In the genomic region with DNA sequence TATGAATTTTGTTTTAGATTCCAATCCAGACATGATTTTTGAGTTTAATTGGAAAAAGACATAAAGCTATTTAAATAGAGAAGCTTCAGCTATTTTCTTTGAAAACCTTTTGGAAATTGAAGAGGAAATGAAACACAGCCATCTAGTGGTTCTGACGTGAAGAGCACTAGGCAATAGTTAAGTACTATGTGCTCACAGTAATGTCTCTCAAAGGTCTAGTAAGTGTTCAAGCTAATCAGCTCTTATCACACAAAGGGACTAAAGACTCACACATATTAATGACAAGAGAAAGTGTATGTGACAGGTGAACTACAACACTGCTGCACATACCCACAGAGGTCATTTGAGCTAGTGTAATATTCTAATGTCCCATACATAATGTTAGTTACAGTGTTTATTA, we compare ENCODE assay signal across 11 mouse cellular contexts. TPM values are rescaled to one million over a fixed set of nuclear protein-coding genes. Genes with fewer than 3 reads are reported as not detected.
A peak's percentile ranks its signal among the peaks of the same experiment; 100 is the strongest.
DNase-seq lines count a peak whose midpoint lies in the region; ATAC-seq and TF ChIP-seq lines count a peak whose summit lies in the region.
"Had no signal": no experiment of that assay in that cellular context is flagged by ENCODE, and none has a peak within 500 bp of the region (broad histone marks: within the 10 kb centered on the region; RNA-seq: fewer than 3 reads in every experiment).

No protein-coding gene starts in this region.

- WGBS in lung, embryonic 14.5 days, result 9% methylated on average over 1 of the region's 1 CpGs
- WGBS in lung, adult 2 months, result 13% methylated on average over 1 of the region's 1 CpGs

- intact Hi-C loops in gastrocnemius, adult 2 months (cut with DNase I), result no loop called here

- H3K27me3 ChIP-seq in lung, embryonic 14.5 days (ENCODE audit: insufficient read depth, low read length), result no peaks in the 10 kb centered on the region

- H3K27ac ChIP-seq in gastrocnemius, adult 2 months, result no peak overlapping the region
- H3K27ac ChIP-seq in lung, embryonic 14.5 days (ENCODE audit: low read depth), result no peak overlapping the region

- H3K9ac ChIP-seq in lung, embryonic 14.5 days, result no peak overlapping the region

- no peaks in the 10 kb centered on the region for H3K36me3 ChIP-seq in lung, embryonic 14.5 days (ENCODE audit: insufficient read depth)

- DNase-seq in gastrocnemius, adult 2 months, result no peak
- no peak for DNase-seq in gastrocnemius, adult 18-20 months (ENCODE audit: low spot score)
- peak; percentile 65 for DNase-seq in lung, embryonic 14.5 days
- no peak for DNase-seq in lung, adult 2 months
- DNase-seq in brain, embryonic 14.5 days (ENCODE audit: low read depth), result peak; percentile 69
- DNase-seq in retina, postnatal 1 day, result peak; percentile 33
- DNase-seq in cerebellum, postnatal 25 days, result no peak
- no peak for DNase-seq in adrenal gland, postnatal 36 days
- DNase-seq: kidney, adult 9 months; lung, postnatal 10 days; thymus, postnatal 36 days had no signal

- ATAC-seq in lung, embryonic 14.5 days (ENCODE audit: insufficient read depth), result no peak

- H3K9me3 ChIP-seq in lung, embryonic 14.5 days (ENCODE audit: low read depth, low read length), result no peaks in the 10 kb centered on the region

- TF ChIP-seq CTCF in gastrocnemius, adult 2 months (IDR thresholded peaks at IDR 0.05), result peak; percentile 31; the same call in 1 of the 2 replicates
- peak; percentile 54 for TF ChIP-seq CTCF in lung, embryonic 14.5 days (IDR thresholded peaks at IDR 0.05; ENCODE audit: low read depth)
- no peak for TF ChIP-seq CTCF in lung, adult 2 months (IDR thresholded peaks at IDR 0.05; ENCODE audit: insufficient read depth, low read length)
- TF ChIP-seq CTCF in brain, embryonic 14.5 days (IDR thresholded peaks at IDR 0.05; ENCODE audit: borderline replicate concordance, extremely low read depth, insufficient read depth, insufficient read length), result no peak

- TF ChIP-seq POLR2A in lung, adult 2 months (IDR thresholded peaks at IDR 0.05; ENCODE audit: borderline replicate concordance, extremely low read depth, low read depth, low read length), result no peak
- no peak for TF ChIP-seq POLR2A in brain, embryonic 14.5 days (IDR thresholded peaks at IDR 0.05; ENCODE audit: borderline replicate concordance, extremely low read depth, insufficient read depth, insufficient read length, poor library complexity, severe bottlenecking)

- no peak overlapping the region for H3K4me3 ChIP-seq in gastrocnemius, adult 2 months
- no peak overlapping the region for H3K4me3 ChIP-seq in lung, embryonic 14.5 days (ENCODE audit: low read depth, low read length)
- no peak overlapping the region for H3K4me3 ChIP-seq in lung, adult 2 months (replicated peaks; ENCODE audit: extremely low read depth, low read depth, low read length)

- no peak overlapping the region for H3K4me2 ChIP-seq in lung, embryonic 14.5 days

- H3K4me1 ChIP-seq in lung, embryonic 14.5 days (ENCODE audit: insufficient read depth), result no peaks in the 10 kb centered on the region
- no peaks in the 10 kb centered on the region for H3K4me1 ChIP-seq in lung, adult 2 months (ENCODE audit: control insufficient read depth, insufficient read depth, low read length)

RNA-seq across cellular contexts. Expression of gene Ccdc171, which starts 54.8 kb away (rescaled TPM):
- under 1 TPM; 0.59 to 0.70 TPM for total RNA-seq in gastrocnemius, adult 2 months (2021)
- total RNA-seq in gastrocnemius, adult 18-20 months (2021), result under 1 TPM; 0.52 to 0.94 TPM
- polyA plus RNA-seq in lung, embryonic 14.5 days (2014; fragmentation: Nextera tagmentation; extraction: Ambion mirVana), result 3.1 and 3.5 TPM in 2 replicates
- 0.81 and 1.5 TPM in 2 replicates for polyA plus RNA-seq in lung, adult 2 months (2012; rRNA removed)
- 4.9 and 5.4 TPM in 2 replicates for polyA plus RNA-seq in brain, embryonic 14.5 days (2012; rRNA removed)
- 1 to 10 TPM; 1.7 to 2.4 TPM for total RNA-seq in adrenal gland, postnatal 36 days (2021)

Comparison
In these comparisons a context has a peak if more than half of its experiments do, and no peak if none do; other contexts are left out.
1. DNase-seq: peak in lung, embryonic 14.5 days (single experiment), brain, embryonic 14.5 days (single experiment) and retina, postnatal 1 day (single experiment); none in gastrocnemius, adult 2 months (single experiment), gastrocnemius, adult 18-20 months (single experiment), lung, adult 2 months (single experiment), cerebellum, postnatal 25 days (0 of 2) and adrenal gland, postnatal 36 days (0 of 2).
2. CTCF ChIP-seq: peak in gastrocnemius, adult 2 months (single experiment) and lung, embryonic 14.5 days (single experiment); none in lung, adult 2 months (single experiment) and brain, embryonic 14.5 days (single experiment).